Comparison of ENCODE assay signal across 11 mouse cellular contexts in the genomic region with DNA sequence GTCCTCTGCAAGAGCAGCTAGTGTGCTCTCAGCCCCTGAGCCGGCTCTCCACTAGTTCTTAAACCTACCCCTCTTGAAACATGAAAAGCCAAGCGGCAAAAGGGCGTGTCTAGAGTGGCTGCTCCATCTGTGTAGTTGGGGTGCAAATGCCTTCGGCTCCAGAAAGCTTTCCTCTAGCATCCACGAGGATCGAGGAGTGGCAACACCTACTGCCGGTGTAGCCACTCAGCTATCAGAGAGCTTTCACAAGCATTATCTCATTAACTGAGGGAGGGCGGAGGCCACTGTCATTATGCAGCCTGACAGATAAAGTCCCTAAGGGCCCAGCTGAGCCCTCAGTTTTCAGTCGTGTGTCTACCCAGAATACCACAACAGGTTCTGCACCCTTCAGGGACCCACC. TPM values are rescaled to one million over a fixed set of nuclear protein-coding genes. Genes with fewer than 3 reads are reported as not detected.
DNase-seq lines count a peak whose midpoint lies in the region; ATAC-seq and TF ChIP-seq lines count a peak whose summit lies in the region.
"Had no signal": no experiment of that assay in that cellular context is flagged by ENCODE, and none has a peak within 500 bp of the region (broad histone marks: within the 10 kb centered on the region; RNA-seq: fewer than 3 reads in every experiment).

No protein-coding gene starts in this region.

- DNase-seq in heart, postnatal 25 days (ENCODE audit: low spot score): no peak
- DNase-seq in c-Kit-positive CD71-positive TER-119-positive erythroid progenitor cells, embryonic 14.5 days (ENCODE audit: low spot score): peak; percentile 85
- DNase-seq in lung, adult 18-20 months: peak; percentile 82 to 87
- no peak for DNase-seq in forebrain, postnatal 0 days
- DNase-seq in right cerebral cortex, adult 2 months (ENCODE audit: low spot score in 2 of 2): no peak
- no peak for DNase-seq in frontal cortex, postnatal 25 days (ENCODE audit: low spot score in 2 of 2)

- H3K4me3 ChIP-seq in heart, embryonic 13.5 days: no peak overlapping the region
- peak overlapping the region; percentile 47 for H3K4me3 ChIP-seq in E14TG2a.4 (replicated peaks; ENCODE audit: low read length)
- no peak overlapping the region for H3K4me3 ChIP-seq in forebrain, postnatal 0 days (ENCODE audit: low read depth, low read length)

- peak overlapping the region; percentile 52; the same call in 1 of the 2 replicates for H3K9ac ChIP-seq in heart, embryonic 13.5 days
- no peak overlapping the region for H3K9ac ChIP-seq in forebrain, postnatal 0 days

- ATAC-seq in heart, embryonic 13.5 days (ENCODE audit: extremely low read depth, insufficient number of reproducible peaks, low FRiP score, low TSS enrichment): no peak
- no peak for ATAC-seq in forebrain, postnatal 0 days
- ATAC-seq: inflammation-experienced regulatory T-cells, adult 6 months had no signal

- H3K4me2 ChIP-seq in heart, embryonic 13.5 days: peak overlapping the region; percentile 77
- H3K4me2 ChIP-seq in forebrain, postnatal 0 days (ENCODE audit: low read depth): no peak overlapping the region

- peaks cover 92% of the 10 kb centered on the region for H3K4me1 ChIP-seq in heart, embryonic 13.5 days
- peaks cover 94% of the 10 kb centered on the region for H3K4me1 ChIP-seq in E14TG2a.4 (replicated peaks; ENCODE audit: low read depth, low read length)
- no peaks in the 10 kb centered on the region for H3K4me1 ChIP-seq in forebrain, postnatal 0 days (ENCODE audit: insufficient read depth)

- H3K27me3 ChIP-seq in heart, embryonic 13.5 days (replicated peaks): no peaks in the 10 kb centered on the region
- H3K27me3 ChIP-seq in E14TG2a.4 (ENCODE audit: insufficient read depth, low read length): peaks cover 13% of the 10 kb centered on the region
- peaks cover 3% of the 10 kb centered on the region; the same call in 1 of the 2 replicates for H3K27me3 ChIP-seq in forebrain, postnatal 0 days (ENCODE audit: insufficient read depth, low read length)

- intact Hi-C loops in heart, postnatal 25 days (cut with DNase I): no loop called here

- peak overlapping the region; percentile 69; the same call in 1 of the 2 replicates for H3K27ac ChIP-seq in heart, embryonic 13.5 days (replicated peaks)
- H3K27ac ChIP-seq in forebrain, postnatal 0 days (ENCODE audit: low read depth, low read length): no peak overlapping the region

- H3K9me3 ChIP-seq in heart, embryonic 13.5 days: no peaks in the 10 kb centered on the region
- no peaks in the 10 kb centered on the region for H3K9me3 ChIP-seq in E14TG2a.4 (ENCODE audit: low read length)
- no peaks in the 10 kb centered on the region for H3K9me3 ChIP-seq in forebrain, postnatal 0 days (ENCODE audit: low read length)

- H3K36me3 ChIP-seq in heart, embryonic 13.5 days: no peaks in the 10 kb centered on the region
- peaks cover 15% of the 10 kb centered on the region for H3K36me3 ChIP-seq in E14TG2a.4 (ENCODE audit: insufficient read depth, low read length)
- no peaks in the 10 kb centered on the region for H3K36me3 ChIP-seq in forebrain, postnatal 0 days (ENCODE audit: insufficient read depth)

- 16% methylated on average over 9 of the region's 9 CpGs for WGBS in heart, embryonic 13.5 days
- 39% methylated on average over 9 of the region's 9 CpGs for WGBS in forebrain, postnatal 0 days

- no peak for TF ChIP-seq CTCF in E14TG2a.4 (conservative IDR thresholded peaks at IDR 0.05; ENCODE audit: low read length)
- no peak for TF ChIP-seq CTCF in forebrain, postnatal 0 days (IDR thresholded peaks at IDR 0.05; ENCODE audit: low read depth)

RNA-seq across cellular contexts. Expression of gene Rhbdf2, which starts 6.7 kb away (rescaled TPM):
- polyA plus RNA-seq in heart, embryonic 13.5 days (2015; fragmentation: Nextera tagmentation; extraction: Ambion mirVana): 7.2 and 8.0 TPM in 2 replicates
- total RNA-seq in heart, postnatal 25 days (2021): 10 to 100 TPM; 10.6 to 12.8 TPM
- total RNA-seq in forebrain, postnatal 0 days (2014; rRNA removed): 1.6 and 1.9 TPM in 2 replicates
- polyA plus RNA-seq in forebrain, postnatal 0 days (2015; fragmentation: Nextera tagmentation; extraction: Ambion mirVana): 0.75 and 0.97 TPM in 2 replicates

RNA-seq across cellular contexts. Expression of gene Prcd, which starts 33.3 kb away (rescaled TPM):
- 0.51 and 0.93 TPM in 2 replicates for polyA plus RNA-seq in heart, embryonic 13.5 days (2015; fragmentation: Nextera tagmentation; extraction: Ambion mirVana)
- total RNA-seq in heart, postnatal 25 days (2021): 1 to 10 TPM; 1.0 to 1.6 TPM
- 1.5 and 3.3 TPM in 2 replicates for total RNA-seq in forebrain, postnatal 0 days (2014; rRNA removed)
- 3.4 and 4.8 TPM in 2 replicates for polyA plus RNA-seq in forebrain, postnatal 0 days (2015; fragmentation: Nextera tagmentation; extraction: Ambion mirVana)
- total RNA-seq: neutrophil, adult 5-6 weeks had no signal
- polyA plus RNA-seq: inflammation-experienced regulatory T-cells, adult 6 months had no signal

RNA-seq across cellular contexts. Expression of gene Aanat, which starts 33.8 kb away (rescaled TPM):
- not detected in 2 replicates for polyA plus RNA-seq in heart, embryonic 13.5 days (2015; fragmentation: Nextera tagmentation; extraction: Ambion mirVana)
- not detected for total RNA-seq in heart, postnatal 25 days (2021)
- total RNA-seq in forebrain, postnatal 0 days (2014; rRNA removed): 0.31 and 0.62 TPM in 2 replicates
- 0.88 and 0.89 TPM in 2 replicates for polyA plus RNA-seq in forebrain, postnatal 0 days (2015; fragmentation: Nextera tagmentation; extraction: Ambion mirVana)
- total RNA-seq: adrenal gland, postnatal 36 days; neutrophil, adult 5-6 weeks had no signal
- polyA plus RNA-seq: inflammation-experienced regulatory T-cells, adult 6 months had no signal

RNA-seq across cellular contexts. Expression of gene Cygb, which starts 34.0 kb away (rescaled TPM):
- 2.6 TPM in 2 replicates for polyA plus RNA-seq in heart, embryonic 13.5 days (2015; fragmentation: Nextera tagmentation; extraction: Ambion mirVana)
- total RNA-seq in heart, postnatal 25 days (2021): 10 to 100 TPM; 34.8 to 49.8 TPM
- total RNA-seq in forebrain, postnatal 0 days (2014; rRNA removed): 20.7 and 22.7 TPM in 2 replicates
- 24.9 and 27.6 TPM in 2 replicates for polyA plus RNA-seq in forebrain, postnatal 0 days (2015; fragmentation: Nextera tagmentation; extraction: Ambion mirVana)

RNA-seq across cellular contexts. Expression of gene Ube2o, which starts 38.8 kb away (rescaled TPM):
- polyA plus RNA-seq in heart, embryonic 13.5 days (2015; fragmentation: Nextera tagmentation; extraction: Ambion mirVana): 7.9 and 8.3 TPM in 2 replicates
- total RNA-seq in heart, postnatal 25 days (2021): 10 to 100 TPM; 31.4 to 37.1 TPM
- total RNA-seq in forebrain, postnatal 0 days (2014; rRNA removed): 81.3 and 94.1 TPM in 2 replicates
- polyA plus RNA-seq in forebrain, postnatal 0 days (2015; fragmentation: Nextera tagmentation; extraction: Ambion mirVana): 26.6 and 32.1 TPM in 2 replicates

Comparison
In these comparisons a context has a peak if more than half of its experiments do, and no peak if none do; other contexts are left out.
1. DNase-seq: peak in c-Kit-positive CD71-positive TER-119-positive erythroid progenitor cells, embryonic 14.5 days (single experiment) and lung, adult 18-20 months (2 of 2); none in heart, postnatal 25 days (single experiment), forebrain, postnatal 0 days (single experiment), right cerebral cortex, adult 2 months (0 of 2) and frontal cortex, postnatal 25 days (0 of 2).